Mouse (Mus musculus): ENCODE results near the gene Sct. TPM values are rescaled to one million over a fixed set of nuclear protein-coding genes. Genes with fewer than 3 reads are reported as not detected.

Sct gene
- total RNA-seq (2018; cell fraction: chromatin; rRNA removed) = not detected
- total RNA-seq (2018; cell fraction: cytosol; rRNA removed) = 1 to 10 TPM in 3 of 26 experiments, under 1 TPM in 8, not detected in 15; 0.40 to 1.1 (median 0.77) TPM
- total RNA-seq (2018; cell fraction: nucleus; rRNA removed) = 1 to 10 TPM in 2 of 26 experiments, not detected in 24; 1.4 to 2.1 TPM
- polyA plus RNA-seq (2018) = not detected in 3 replicates

- H3K4me3 ChIP-seq (ENCODE audit: inconsistent target) = no peak within 1 kb of the TSS
- 17% methylated on average over 43 of the region's 46 CpGs for WGBS (ENCODE audit: missing documents)
- no peaks in the 10 kb centered on the region for H3K79me2 ChIP-seq (ENCODE audit: inconsistent target)
Measured at GRCm38 (mm10) chr7:141278766-141279590, at the start of gene Sct. Gene Sct, minus strand, starts transcription at chr7:141279133.

GRCm38 (mm10) chr7:141328373-141328990 lies 49.5 kb upstream of the Sct start:
- 15% methylated on average over 24 of the region's 24 CpGs for WGBS (ENCODE audit: missing documents)
- peaks cover 24% of the 10 kb centered on the region for H3K79me2 ChIP-seq (ENCODE audit: inconsistent target)
- peak overlapping the region; percentile 80 for H3K4me3 ChIP-seq (ENCODE audit: inconsistent target)
- peak overlapping the region; percentile 51 for H3K27ac ChIP-seq
- H3K36me3 ChIP-seq (ENCODE audit: inconsistent target) = peaks cover 17% of the 10 kb centered on the region

More at GRCm38 (mm10) chr7:141278766-141279590, at the start of gene Sct:
- Histone ChIP-seq H3K27ac (no peak within 1 kb of the TSS), H3K36me3 (ENCODE audit: inconsistent target) (no peaks in the 10 kb centered on the region)

- H3K79me2 ChIP-seq (ENCODE audit: inconsistent target) = peaks cover 24% of the 10 kb centered on the region
- peak within 1 kb of the TSS; percentile 80 for H3K4me3 ChIP-seq (ENCODE audit: inconsistent target)
- peaks cover 17% of the 10 kb centered on the region for H3K36me3 ChIP-seq (ENCODE audit: inconsistent target)
- peak within 1 kb of the TSS; percentile 92 for H3K27ac ChIP-seq
- under 1% methylated on average over 97 of the region's 105 CpGs for WGBS (ENCODE audit: missing documents)
Measured at GRCm38 (mm10) chr7:141327469-141328372, 48.8 kb upstream of the Sct start, which contains the start of the genes Deaf1 and Tmem80. Gene Deaf1, minus strand, starts transcription at chr7:141327690. Gene Tmem80, plus strand, starts transcription at chr7:141327739.

- Histone ChIP-seq H3K79me2 (ENCODE audit: inconsistent target) (peaks cover 24% of the 10 kb centered on the region), H3K27ac (no peak overlapping the region), H3K36me3 (ENCODE audit: inconsistent target) (peaks cover 23% of the 10 kb centered on the region), H3K4me3 (ENCODE audit: inconsistent target) (peak overlapping the region; percentile 30)
- WGBS (ENCODE audit: missing documents) = 11% methylated on average over 35 of the region's 35 CpGs
Measured at GRCm38 (mm10) chr7:141326546-141327446, 47.9 kb upstream of the Sct start.

GRCm38 (mm10) chr7:141324686-141325085 lies 45.8 kb upstream of the Sct start:
- Histone ChIP-seq H3K27ac (no peak overlapping the region), H3K36me3 (ENCODE audit: inconsistent target) (peaks cover 40% of the 10 kb centered on the region), H3K4me3 (ENCODE audit: inconsistent target) (no peak overlapping the region), H3K79me2 (ENCODE audit: inconsistent target) (peaks cover 24% of the 10 kb centered on the region)
- 94% methylated on average over 1 of the region's 1 CpGs for WGBS (ENCODE audit: missing documents)

- Histone ChIP-seq H3K79me2 (ENCODE audit: inconsistent target) (peaks cover 7% of the 10 kb centered on the region; the same call in 1 of the 2 replicates), H3K27ac (no peak overlapping the region), H3K36me3 (ENCODE audit: inconsistent target) (peaks cover 48% of the 10 kb centered on the region), H3K4me3 (ENCODE audit: inconsistent target) (no peak overlapping the region)
- WGBS (ENCODE audit: missing documents) = 83% methylated on average over 2 of the region's 2 CpGs
Measured at GRCm38 (mm10) chr7:141319446-141319845, 40.5 kb upstream of the Sct start.

- Histone ChIP-seq H3K36me3 (ENCODE audit: inconsistent target) (peaks cover 49% of the 10 kb centered on the region), H3K4me3 (ENCODE audit: inconsistent target) (no peak overlapping the region), H3K27ac (no peak overlapping the region), H3K79me2 (ENCODE audit: inconsistent target) (no peaks in the 10 kb centered on the region)
- WGBS (ENCODE audit: missing documents) = 78% methylated on average over 1 of the region's 1 CpGs
Measured at GRCm38 (mm10) chr7:141317619-141318132, 38.7 kb upstream of the Sct start.

- WGBS (ENCODE audit: missing documents) = 64% methylated on average over 5 of the region's 5 CpGs
- peaks cover 45% of the 10 kb centered on the region; the same call in 1 of the 2 replicates for H3K36me3 ChIP-seq (ENCODE audit: inconsistent target)
Measured at GRCm38 (mm10) chr7:141315974-141316373, 37.0 kb upstream of the Sct start.

GRCm38 (mm10) chr7:141315076-141315475 lies 36.1 kb upstream of the Sct start:
- H3K27ac ChIP-seq = no peak overlapping the region
- 90% methylated on average over 8 of the region's 8 CpGs for WGBS (ENCODE audit: missing documents)
- no peak overlapping the region for H3K4me3 ChIP-seq (ENCODE audit: inconsistent target)
- H3K79me2 ChIP-seq (ENCODE audit: inconsistent target) = no peaks in the 10 kb centered on the region
- H3K36me3 ChIP-seq (ENCODE audit: inconsistent target) = peaks cover 46% of the 10 kb centered on the region; the same call in 1 of the 2 replicates

More at GRCm38 (mm10) chr7:141315974-141316373, 37.0 kb upstream of the Sct start:
- Histone ChIP-seq H3K4me3 (ENCODE audit: inconsistent target) (no peak overlapping the region), H3K79me2 (ENCODE audit: inconsistent target) (no peaks in the 10 kb centered on the region), H3K27ac (no peak overlapping the region)

- Histone ChIP-seq H3K4me3 (ENCODE audit: inconsistent target) (no peak overlapping the region), H3K36me3 (ENCODE audit: inconsistent target) (peaks cover 47% of the 10 kb centered on the region; the same call in 1 of the 2 replicates), H3K27ac (no peak overlapping the region), H3K79me2 (ENCODE audit: inconsistent target) (no peaks in the 10 kb centered on the region)
- WGBS (ENCODE audit: missing documents) = 100% methylated on average over 2 of the region's 2 CpGs
Measured at GRCm38 (mm10) chr7:141314416-141314815, 35.5 kb upstream of the Sct start.

GRCm38 (mm10) chr7:141304537-141304936 lies 25.6 kb upstream of the Sct start:
- Histone ChIP-seq H3K27ac (no peak overlapping the region), H3K36me3 (ENCODE audit: inconsistent target) (peaks cover 62% of the 10 kb centered on the region; the same call in 1 of the 2 replicates)
- WGBS (ENCODE audit: missing documents) = 98% methylated on average over 4 of the region's 4 CpGs

GRCm38 (mm10) chr7:141302702-141303268 lies 23.9 kb upstream of the Sct start:
- peaks cover 62% of the 10 kb centered on the region; the same call in 1 of the 2 replicates for H3K36me3 ChIP-seq (ENCODE audit: inconsistent target)
- H3K27ac ChIP-seq = no peak overlapping the region
- H3K79me2 ChIP-seq (ENCODE audit: inconsistent target) = no peaks in the 10 kb centered on the region
- 57% methylated on average over 1 of the region's 1 CpGs for WGBS (ENCODE audit: missing documents)
- no peak overlapping the region for H3K4me3 ChIP-seq (ENCODE audit: inconsistent target)

More at GRCm38 (mm10) chr7:141304537-141304936, 25.6 kb upstream of the Sct start:
- Histone ChIP-seq H3K79me2 (ENCODE audit: inconsistent target) (no peaks in the 10 kb centered on the region), H3K4me3 (ENCODE audit: inconsistent target) (no peak overlapping the region)
